Mouse (Mus musculus): ENCODE data around the gene Ggt7. TPM values are rescaled to one million over a fixed set of nuclear protein-coding genes. Genes with fewer than 3 reads are reported as not detected.

The Ggt7 gene
- polyA plus RNA-seq, 1 experiment from 2014 or later, result 4.6 TPM

Other genes starting within 250 kb of the Ggt7 start
- gene Map1lc3a, start 241.9 kb downstream of the Ggt7 start, polyA plus RNA-seq (2015; fragmentation: Nextera tagmentation; extraction: Ambion mirVana), result 131 and 146 TPM in 2 replicates
- gene Pigu, start 160.8 kb downstream of the Ggt7 start, polyA plus RNA-seq (2015; fragmentation: Nextera tagmentation; extraction: Ambion mirVana), result 57.1 and 60.1 TPM in 2 replicates
- gene Trp53inp2, start 137.2 kb downstream of the Ggt7 start, polyA plus RNA-seq (2015; fragmentation: Nextera tagmentation; extraction: Ambion mirVana), result 18.4 and 19.1 TPM in 2 replicates
- gene Ncoa6, start 44.3 kb downstream of the Ggt7 start, polyA plus RNA-seq (2015; fragmentation: Nextera tagmentation; extraction: Ambion mirVana), result 15.5 and 18.2 TPM in 2 replicates
- 20.2 and 20.7 TPM in 2 replicates for gene Acss2, start 289 bp downstream of the Ggt7 start, polyA plus RNA-seq (2015; fragmentation: Nextera tagmentation; extraction: Ambion mirVana)
- 89.4 and 100 TPM in 2 replicates for gene Gss, start 74.6 kb upstream of the Ggt7 start, polyA plus RNA-seq (2015; fragmentation: Nextera tagmentation; extraction: Ambion mirVana)
- 0.72 and 1.2 TPM in 2 replicates for gene Myh7b, start 93.0 kb upstream of the Ggt7 start, polyA plus RNA-seq (2015; fragmentation: Nextera tagmentation; extraction: Ambion mirVana)
- gene Trpc4ap, start 174.1 kb upstream of the Ggt7 start, polyA plus RNA-seq (2015; fragmentation: Nextera tagmentation; extraction: Ambion mirVana), result 113 TPM in 2 replicates
- 60.5 and 92.0 TPM in 2 replicates for gene Edem2, start 211.2 kb upstream of the Ggt7 start, polyA plus RNA-seq (2015; fragmentation: Nextera tagmentation; extraction: Ambion mirVana)
- not detected in 2 replicates for gene Gm17581, start 217.6 kb upstream of the Ggt7 start, polyA plus RNA-seq (2015; fragmentation: Nextera tagmentation; extraction: Ambion mirVana)
- 20.2 and 20.4 TPM in 2 replicates for gene Procr, start 232.9 kb upstream of the Ggt7 start, polyA plus RNA-seq (2015; fragmentation: Nextera tagmentation; extraction: Ambion mirVana)

Data from intestine, embryonic 15.5 days (tissue).